Mouse (Mus musculus): ENCODE results near the gene Kif16b. TPM values are rescaled to one million over a fixed set of nuclear protein-coding genes. Genes with fewer than 3 reads are reported as not detected.
A peak's percentile ranks its signal among the peaks of the same experiment; 100 is the strongest.

The Kif16b gene
- polyA plus RNA-seq, 1 experiment from 2014 or later, result 9.4 TPM

- Histone ChIP-seq H3K9ac (no peak overlapping the region), H3K27ac (replicated peaks) (peak overlapping the region; percentile 56; the same call in 1 of the 2 replicates), H3K4me2 (no peak overlapping the region), H3K9me3 (no peaks in the 10 kb centered on the region), H3K27me3 (replicated peaks) (no peaks in the 10 kb centered on the region), H3K4me1 (peaks cover 30% of the 10 kb centered on the region), H3K4me3 (no peak overlapping the region), H3K36me3 (no peaks in the 10 kb centered on the region)
- ATAC-seq (ENCODE audit: extremely low read depth, insufficient number of reproducible peaks, low FRiP score, low TSS enrichment), result no peak; the same call in 1 of the 2 replicates
- 71% methylated on average over 10 of the region's 10 CpGs for WGBS
Observed at GRCm38 (mm10) chr2:142731016-142731777, 170.1 kb downstream of the Kif16b start.

GRCm38 (mm10) chr2:142724215-142725001 lies 176.9 kb downstream of the Kif16b start:
- no peaks in the 10 kb centered on the region for H3K27me3 ChIP-seq (replicated peaks)
- H3K4me2 ChIP-seq, result no peak overlapping the region
- no peak overlapping the region for H3K27ac ChIP-seq (replicated peaks)
- H3K36me3 ChIP-seq, result no peaks in the 10 kb centered on the region
- no peak for ATAC-seq (ENCODE audit: extremely low read depth, insufficient number of reproducible peaks, low FRiP score, low TSS enrichment)
- 75% methylated on average over 7 of the region's 7 CpGs for WGBS
- no peak overlapping the region for H3K4me3 ChIP-seq
- no peak overlapping the region for H3K9ac ChIP-seq
- no peaks in the 10 kb centered on the region for H3K9me3 ChIP-seq
- H3K4me1 ChIP-seq, result no peaks in the 10 kb centered on the region

GRCm38 (mm10) chr2:142720174-142720573 lies 181.2 kb downstream of the Kif16b start:
- H3K36me3 ChIP-seq, result no peaks in the 10 kb centered on the region
- H3K4me3 ChIP-seq, result no peak overlapping the region
- H3K9ac ChIP-seq, result no peak overlapping the region
- H3K9me3 ChIP-seq, result no peaks in the 10 kb centered on the region
- ATAC-seq (ENCODE audit: extremely low read depth, insufficient number of reproducible peaks, low FRiP score, low TSS enrichment), result no peak
- WGBS, result 72% methylated on average over 2 of the region's 2 CpGs
- H3K27ac ChIP-seq (replicated peaks), result no peak overlapping the region
- no peaks in the 10 kb centered on the region for H3K27me3 ChIP-seq (replicated peaks)
- peaks cover 11% of the 10 kb centered on the region for H3K4me1 ChIP-seq
- H3K4me2 ChIP-seq, result no peak overlapping the region

GRCm38 (mm10) chr2:142718998-142719397 lies 182.3 kb downstream of the Kif16b start:
- H3K4me1 ChIP-seq, result peaks cover 15% of the 10 kb centered on the region
- no peaks in the 10 kb centered on the region for H3K9me3 ChIP-seq
- no peaks in the 10 kb centered on the region for H3K36me3 ChIP-seq
- no peak overlapping the region for H3K27ac ChIP-seq (replicated peaks)
- H3K4me3 ChIP-seq, result no peak overlapping the region
- no peak overlapping the region for H3K4me2 ChIP-seq
- no peaks in the 10 kb centered on the region for H3K27me3 ChIP-seq (replicated peaks)
- no peak overlapping the region for H3K9ac ChIP-seq
- ATAC-seq (ENCODE audit: extremely low read depth, insufficient number of reproducible peaks, low FRiP score, low TSS enrichment), result no peak

- Histone ChIP-seq H3K4me2 (no peak overlapping the region), H3K4me1 (peaks cover 15% of the 10 kb centered on the region), H3K36me3 (peaks cover 2% of the 10 kb centered on the region), H3K9ac (no peak overlapping the region), H3K27ac (replicated peaks) (no peak overlapping the region), H3K4me3 (no peak overlapping the region), H3K9me3 (no peaks in the 10 kb centered on the region), H3K27me3 (replicated peaks) (no peaks in the 10 kb centered on the region)
- no peak for ATAC-seq (ENCODE audit: extremely low read depth, insufficient number of reproducible peaks, low FRiP score, low TSS enrichment)
- WGBS, result 73% methylated on average over 4 of the region's 4 CpGs
Observed at GRCm38 (mm10) chr2:142717591-142717990, 183.7 kb downstream of the Kif16b start.

- peaks cover 15% of the 10 kb centered on the region for H3K4me1 ChIP-seq
- H3K4me2 ChIP-seq, result no peak overlapping the region
- peaks cover 18% of the 10 kb centered on the region for H3K36me3 ChIP-seq
- H3K27me3 ChIP-seq (replicated peaks), result no peaks in the 10 kb centered on the region
- H3K9me3 ChIP-seq, result no peaks in the 10 kb centered on the region
- H3K9ac ChIP-seq, result no peak overlapping the region
- ATAC-seq (ENCODE audit: extremely low read depth, insufficient number of reproducible peaks, low FRiP score, low TSS enrichment), result no peak
- H3K4me3 ChIP-seq, result no peak overlapping the region
- no peak overlapping the region for H3K27ac ChIP-seq (replicated peaks)
Observed at GRCm38 (mm10) chr2:142715912-142716260, 185.4 kb downstream of the Kif16b start.

GRCm38 (mm10) chr2:142715186-142715911 lies 186.0 kb downstream of the Kif16b start:
- Histone ChIP-seq H3K9ac (no peak overlapping the region), H3K4me2 (no peak overlapping the region), H3K4me3 (no peak overlapping the region), H3K36me3 (peaks cover 18% of the 10 kb centered on the region), H3K27ac (replicated peaks) (no peak overlapping the region), H3K27me3 (replicated peaks) (no peaks in the 10 kb centered on the region), H3K4me1 (peaks cover 15% of the 10 kb centered on the region), H3K9me3 (no peaks in the 10 kb centered on the region)
- ATAC-seq (ENCODE audit: extremely low read depth, insufficient number of reproducible peaks, low FRiP score, low TSS enrichment), result no peak
- 10% methylated on average over 1 of the region's 1 CpGs for WGBS

- Histone ChIP-seq H3K27me3 (replicated peaks) (no peaks in the 10 kb centered on the region), H3K4me3 (no peak overlapping the region), H3K9me3 (no peaks in the 10 kb centered on the region), H3K36me3 (peaks cover 18% of the 10 kb centered on the region), H3K4me2 (no peak overlapping the region), H3K9ac (no peak overlapping the region), H3K4me1 (peaks cover 24% of the 10 kb centered on the region), H3K27ac (replicated peaks) (no peak overlapping the region)
- 85% methylated on average over 11 of the region's 11 CpGs for WGBS
- no peak for ATAC-seq (ENCODE audit: extremely low read depth, insufficient number of reproducible peaks, low FRiP score, low TSS enrichment)
Observed at GRCm38 (mm10) chr2:142712727-142713126, 188.6 kb downstream of the Kif16b start.

- Histone ChIP-seq H3K27ac (replicated peaks) (no peak overlapping the region), H3K4me2 (no peak overlapping the region), H3K4me1 (peaks cover 9% of the 10 kb centered on the region; the same call in 1 of the 2 replicates), H3K9ac (no peak overlapping the region), H3K36me3 (peaks cover 18% of the 10 kb centered on the region), H3K4me3 (no peak overlapping the region), H3K27me3 (replicated peaks) (no peaks in the 10 kb centered on the region), H3K9me3 (no peaks in the 10 kb centered on the region)
- 60% methylated on average over 3 of the region's 3 CpGs for WGBS
- no peak for ATAC-seq (ENCODE audit: extremely low read depth, insufficient number of reproducible peaks, low FRiP score, low TSS enrichment)
Observed at GRCm38 (mm10) chr2:142709326-142709725, 192.0 kb downstream of the Kif16b start.

- Histone ChIP-seq H3K27ac (replicated peaks) (no peak overlapping the region), H3K9ac (no peak overlapping the region), H3K4me2 (no peak overlapping the region), H3K36me3 (peaks cover 18% of the 10 kb centered on the region; the same call in 1 of the 2 replicates), H3K9me3 (no peaks in the 10 kb centered on the region), H3K27me3 (replicated peaks) (no peaks in the 10 kb centered on the region), H3K4me3 (no peak overlapping the region), H3K4me1 (peaks cover 13% of the 10 kb centered on the region)
- WGBS, result 78% methylated on average over 4 of the region's 4 CpGs
- no peak for ATAC-seq (ENCODE audit: extremely low read depth, insufficient number of reproducible peaks, low FRiP score, low TSS enrichment)
Observed at GRCm38 (mm10) chr2:142700689-142701088, 200.6 kb downstream of the Kif16b start.

- WGBS, result 41% methylated on average over 3 of the region's 3 CpGs
- Histone ChIP-seq H3K27ac (replicated peaks) (no peak overlapping the region), H3K9me3 (no peaks in the 10 kb centered on the region), H3K4me1 (peaks cover 13% of the 10 kb centered on the region), H3K27me3 (replicated peaks) (no peaks in the 10 kb centered on the region), H3K9ac (no peak overlapping the region), H3K4me3 (no peak overlapping the region), H3K4me2 (no peak overlapping the region), H3K36me3 (peaks cover 16% of the 10 kb centered on the region; the same call in 1 of the 2 replicates)
- ATAC-seq (ENCODE audit: extremely low read depth, insufficient number of reproducible peaks, low FRiP score, low TSS enrichment), result no peak
Observed at GRCm38 (mm10) chr2:142698650-142699049, 202.7 kb downstream of the Kif16b start.
